In genomic region chr9:59694571-59695450, GRCm38 (mm10) we compare ENCODE assay signal across 12 mouse cellular contexts. TPM values are rescaled to one million over a fixed set of nuclear protein-coding genes. Genes with fewer than 3 reads are reported as not detected.
DNase-seq lines count a peak whose midpoint lies in the region; ATAC-seq and TF ChIP-seq lines count a peak whose summit lies in the region.
"Had no signal": no experiment of that assay in that cellular context is flagged by ENCODE, and none has a peak within 500 bp of the region (broad histone marks: within the 10 kb centered on the region; RNA-seq: fewer than 3 reads in every experiment).

No protein-coding gene starts in this region.

- no peak overlapping the region for H3K4me2 ChIP-seq in embryonic facial prominence, embryonic 15.5 days (replicated peaks)
- H3K4me2 ChIP-seq in lung, postnatal 0 days (replicated peaks; ENCODE audit: low read depth, low read length) = no peak overlapping the region

- 36% methylated on average over 16 of the region's 16 CpGs for WGBS in embryonic facial prominence, embryonic 15.5 days
- WGBS in lung, postnatal 0 days = 36% methylated on average over 16 of the region's 16 CpGs

- peak; percentile 19 for DNase-seq in gastrocnemius, postnatal 14 days
- DNase-seq in gastrocnemius, adult 18-20 months (ENCODE audit: low spot score) = no peak
- peak; percentile 8 for DNase-seq in 3T3-L1 (ENCODE audit: low read depth, low spot score)
- DNase-seq in lung, postnatal 0 days (ENCODE audit: low spot score) = peak; percentile 83
- DNase-seq in adrenal gland, adult 8-10 months = no peak
- DNase-seq in left cerebral cortex, postnatal 10 days (ENCODE audit: extremely low spot score in 1 of 2, low spot score in 2 of 2) = no peak
- DNase-seq in left cerebral cortex, postnatal 25 days (ENCODE audit: low spot score in 2 of 2) = no peak
- DNase-seq: adrenal gland, adult 2 months; forebrain, postnatal 0 days; kidney, postnatal 14 days had no signal

- no peaks in the 10 kb centered on the region for H3K9me3 ChIP-seq in embryonic facial prominence, embryonic 15.5 days (replicated peaks)
- H3K9me3 ChIP-seq in lung, postnatal 0 days (ENCODE audit: low read length) = no peaks in the 10 kb centered on the region

- no peaks in the 10 kb centered on the region for H3K27me3 ChIP-seq in embryonic facial prominence, embryonic 15.5 days
- H3K27me3 ChIP-seq in lung, postnatal 0 days (replicated peaks; ENCODE audit: insufficient read depth, low read length) = no peaks in the 10 kb centered on the region

- no peak for TF ChIP-seq CTCF in lung, postnatal 0 days (IDR thresholded peaks at IDR 0.05)

- no peaks in the 10 kb centered on the region for H3K36me3 ChIP-seq in embryonic facial prominence, embryonic 15.5 days
- no peaks in the 10 kb centered on the region for H3K36me3 ChIP-seq in lung, postnatal 0 days (ENCODE audit: insufficient read depth, low read length)

- peak; percentile 100 for TF ChIP-seq EP300 in lung, postnatal 0 days (IDR thresholded peaks at IDR 0.05)

- ATAC-seq in embryonic facial prominence, embryonic 15.5 days (ENCODE audit: insufficient number of reproducible peaks, low FRiP score, low TSS enrichment, low read depth) = peak; percentile 30; the same call in 1 of the 2 replicates
- ATAC-seq in lung, postnatal 0 days = peak; percentile 42
- ATAC-seq: forebrain, postnatal 0 days; hindbrain, embryonic 16.5 days had no signal

- peaks cover 33% of the 10 kb centered on the region for H3K4me1 ChIP-seq in embryonic facial prominence, embryonic 15.5 days
- H3K4me1 ChIP-seq in lung, postnatal 0 days (ENCODE audit: insufficient read depth, low read depth, low read length) = peaks cover 4% of the 10 kb centered on the region; the same call in 1 of the 2 replicates

- intact Hi-C loops in gastrocnemius, postnatal 14 days (cut with DNase I; ENCODE audit: low total_unique reads) = no loop called here
- intact Hi-C loops in left cerebral cortex, postnatal 10 days (cut with DNase I) = loop anchor here (5.0 kb wide), 1 partner anchor 57 kb away; the partner anchor contains the start of genes Myo9a and Senp8
- intact Hi-C loops in left cerebral cortex, postnatal 25 days (cut with DNase I) = loop anchor here (5.0 kb wide), 1 partner anchor 57 kb away; the partner anchor contains the start of genes Myo9a and Senp8

- H3K4me3 ChIP-seq in embryonic facial prominence, embryonic 15.5 days (replicated peaks) = no peak overlapping the region
- no peak overlapping the region for H3K4me3 ChIP-seq in lung, postnatal 0 days (ENCODE audit: low read depth, low read length)

- no peak overlapping the region for H3K9ac ChIP-seq in embryonic facial prominence, embryonic 15.5 days
- no peak overlapping the region for H3K9ac ChIP-seq in lung, postnatal 0 days (replicated peaks; ENCODE audit: low read depth)
- H3K9ac ChIP-seq: forebrain, postnatal 0 days had no signal

- H3K27ac ChIP-seq in embryonic facial prominence, embryonic 15.5 days (replicated peaks) = peak overlapping the region; percentile 65
- peak overlapping the region; percentile 91 for H3K27ac ChIP-seq in lung, postnatal 0 days (ENCODE audit: low read length)

RNA-seq across cellular contexts. Expression of gene Gramd2, which starts 14.9 kb away (rescaled TPM):
- total RNA-seq in gastrocnemius, postnatal 14 days (2021) = under 1 TPM; 0.09 to 0.18 TPM
- under 1 TPM in 1 of 2 experiments, not detected in 1; 0.07 TPM for total RNA-seq in gastrocnemius, adult 18-20 months (2021)
- 6.6 and 7.6 TPM in 2 replicates for polyA plus RNA-seq in embryonic facial prominence, embryonic 15.5 days (2015; fragmentation: Nextera tagmentation; extraction: Ambion mirVana)
- polyA plus RNA-seq in lung, postnatal 0 days (2015; fragmentation: Nextera tagmentation; extraction: Ambion mirVana) = 68.0 and 95.2 TPM in 2 replicates
- under 1 TPM in 3 of 4 experiments, not detected in 1; 0.07 to 0.20 (median 0.11) TPM for total RNA-seq in adrenal gland, adult 8-10 months (2022)
- 10 to 100 TPM; 13.3 to 14.6 TPM for total RNA-seq in left cerebral cortex, postnatal 10 days (2021)
- 10 to 100 TPM in 1 of 2 experiments, 1 to 10 TPM in 1; 9.9 to 10.7 TPM for total RNA-seq in left cerebral cortex, postnatal 25 days (2021)

RNA-seq across cellular contexts. Expression of gene Pkm, which starts 38.6 kb away (rescaled TPM):
- 1,000 to 10,000 TPM; 2,510 to 2,651 TPM for total RNA-seq in gastrocnemius, postnatal 14 days (2021)
- 1,000 to 10,000 TPM; 2,790 to 2,981 TPM for total RNA-seq in gastrocnemius, adult 18-20 months (2021)
- 1,163 and 1,229 TPM in 2 replicates for polyA plus RNA-seq in embryonic facial prominence, embryonic 15.5 days (2015; fragmentation: Nextera tagmentation; extraction: Ambion mirVana)
- 318 and 331 TPM in 2 replicates for polyA plus RNA-seq in lung, postnatal 0 days (2015; fragmentation: Nextera tagmentation; extraction: Ambion mirVana)
- 100 to 1,000 TPM; 565 to 846 (median 715) TPM for total RNA-seq in adrenal gland, adult 8-10 months (2022)
- total RNA-seq in left cerebral cortex, postnatal 10 days (2021) = 100 to 1,000 TPM; 687 to 749 TPM
- 1,000 to 10,000 TPM; 1,173 to 1,205 TPM for total RNA-seq in left cerebral cortex, postnatal 25 days (2021)

RNA-seq across cellular contexts. Expression of gene Senp8, which starts 55.7 kb away (rescaled TPM):
- total RNA-seq in gastrocnemius, postnatal 14 days (2021) = 10 to 100 TPM in 1 of 2 experiments, 1 to 10 TPM in 1; 6.0 to 10.3 TPM
- 10 to 100 TPM; 10.3 to 11.8 TPM for total RNA-seq in gastrocnemius, adult 18-20 months (2021)
- 9.4 and 11.1 TPM in 2 replicates for polyA plus RNA-seq in embryonic facial prominence, embryonic 15.5 days (2015; fragmentation: Nextera tagmentation; extraction: Ambion mirVana)
- polyA plus RNA-seq in lung, postnatal 0 days (2015; fragmentation: Nextera tagmentation; extraction: Ambion mirVana) = 3.4 and 3.6 TPM in 2 replicates
- total RNA-seq in adrenal gland, adult 8-10 months (2022) = 10 to 100 TPM in 3 of 4 experiments, 1 to 10 TPM in 1; 9.8 to 16.5 (median 11.5) TPM
- 1 to 10 TPM; 5.0 to 6.3 TPM for total RNA-seq in left cerebral cortex, postnatal 10 days (2021)
- total RNA-seq in left cerebral cortex, postnatal 25 days (2021) = 1 to 10 TPM; 8.8 to 8.9 TPM

RNA-seq across cellular contexts. Expression of gene Myo9a, which starts 55.9 kb away (rescaled TPM):
- total RNA-seq in gastrocnemius, postnatal 14 days (2021) = 10 to 100 TPM in 1 of 2 experiments, 1 to 10 TPM in 1; 9.7 to 14.5 TPM
- 1 to 10 TPM; 7.4 to 7.5 TPM for total RNA-seq in gastrocnemius, adult 18-20 months (2021)
- 13.1 and 13.9 TPM in 2 replicates for polyA plus RNA-seq in embryonic facial prominence, embryonic 15.5 days (2015; fragmentation: Nextera tagmentation; extraction: Ambion mirVana)
- polyA plus RNA-seq in lung, postnatal 0 days (2015; fragmentation: Nextera tagmentation; extraction: Ambion mirVana) = 8.1 and 11.5 TPM in 2 replicates
- 10 to 100 TPM; 13.4 to 26.5 (median 16.8) TPM for total RNA-seq in adrenal gland, adult 8-10 months (2022)
- 10 to 100 TPM; 71.7 to 75.9 TPM for total RNA-seq in left cerebral cortex, postnatal 10 days (2021)
- total RNA-seq in left cerebral cortex, postnatal 25 days (2021) = 10 to 100 TPM; 71.6 to 73.8 TPM

Comparison
In these comparisons a context has a peak if more than half of its experiments do, and no peak if none do; other contexts are left out.
1. DNase-seq: peak in gastrocnemius, postnatal 14 days (single experiment), 3T3-L1 (single experiment) and lung, postnatal 0 days (single experiment); none in gastrocnemius, adult 18-20 months (single experiment), adrenal gland, adult 8-10 months (single experiment), left cerebral cortex, postnatal 10 days (0 of 2) and left cerebral cortex, postnatal 25 days (0 of 2).
2. RNA of gene Gramd2, which starts 14.9 kb away (total RNA-seq): 13.3 to 14.6 TPM in left cerebral cortex, postnatal 10 days and 9.9 to 10.7 TPM in left cerebral cortex, postnatal 25 days; 0.07 TPM in gastrocnemius, adult 18-20 months, 0.07 to 0.20 TPM in adrenal gland, adult 8-10 months and 0.09 to 0.18 TPM in gastrocnemius, postnatal 14 days; every median in the first group is over 4 times any median in the second.